Mouse (Mus musculus) heart, postnatal 10 days (tissue): ENCODE measurements around the gene Prss50. TPM values are rescaled to one million over a fixed set of nuclear protein-coding genes. Genes with fewer than 3 reads are reported as not detected.

ENCODE experiments used
- DNase-seq, 2 experiments: peaks; one replicate each; pipeline ENCODE4 v3.0.0; 2021
- intact Hi-C: fragments of 180-260 bp; cut with DNase I; formaldehyde crosslinking; loops from one replicate; pipeline ENCODE4 v1.15.1; 2025
- total RNA-seq, 2 experiments: library from RNA; stranded (reverse); gene quantifications; 2 replicates each; pipeline ENCODE4 v1.2.3; 2021

Prss50 gene
- total RNA-seq, 2 experiments from 2014 or later = not detected

GRCm38 (mm10) chr9:110873681-110874659 is 16.2 kb downstream of the Prss50 start:
- intact Hi-C loops = loop anchor here (5.0 kb wide), 3 partner anchors 68 to 232 kb away; no protein-coding TSS in a partner anchor
- DNase-seq = no peak

- no peak for DNase-seq
- intact Hi-C loops = loop anchor here (5.0 kb wide), 3 partner anchors 68 to 232 kb away; no protein-coding TSS in a partner anchor
These were observed 17.0 kb downstream of the Prss50 start for GRCm38 (mm10) chr9:110874660-110875191.

- no peak for DNase-seq
- intact Hi-C loops = no loop called here
These were observed 17.5 kb downstream of the Prss50 start for GRCm38 (mm10) chr9:110875288-110875695.

- no peak for DNase-seq
- intact Hi-C loops = no loop called here
These were observed 19.6 kb downstream of the Prss50 start for GRCm38 (mm10) chr9:110877353-110877752.

DNA sequence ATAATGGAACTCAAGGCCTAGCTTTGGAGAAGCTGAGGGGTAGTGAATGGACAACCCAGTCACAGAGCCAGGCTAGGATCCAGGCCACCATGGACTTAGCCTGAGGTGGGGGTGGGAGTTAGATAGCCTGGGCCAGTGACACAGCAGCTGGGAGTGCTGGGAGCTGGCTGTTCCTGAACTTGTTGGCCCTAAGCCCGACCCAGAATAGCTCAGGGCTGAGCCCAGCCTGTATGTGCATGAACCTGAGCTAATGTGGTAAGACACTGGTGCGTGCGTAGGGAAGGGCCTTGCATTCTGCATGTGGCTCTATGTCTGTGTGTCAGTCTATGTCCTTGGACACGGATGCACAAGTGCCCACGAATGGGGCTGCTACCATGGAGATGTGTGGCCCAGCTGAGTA is 20.1 kb downstream of the Prss50 start:
- intact Hi-C loops = loop anchor here (2.0 kb wide), 1 partner anchor 77 kb away; no protein-coding TSS in a partner anchor

GRCm38 (mm10) chr9:110879191-110879920 is 21.6 kb downstream of the Prss50 start, which contains the start of gene Als2cl:
Als2cl (plus strand) TSS chr9:110879870.
- intact Hi-C loops = loop anchor here (2.0 kb wide), 1 partner anchor 75 kb away; no protein-coding TSS in a partner anchor
- peak; percentile 54 to 60 for DNase-seq

More for the DNA sequence above, 20.1 kb downstream of the Prss50 start:
- DNase-seq = peak; percentile 91 to 94

DNA sequence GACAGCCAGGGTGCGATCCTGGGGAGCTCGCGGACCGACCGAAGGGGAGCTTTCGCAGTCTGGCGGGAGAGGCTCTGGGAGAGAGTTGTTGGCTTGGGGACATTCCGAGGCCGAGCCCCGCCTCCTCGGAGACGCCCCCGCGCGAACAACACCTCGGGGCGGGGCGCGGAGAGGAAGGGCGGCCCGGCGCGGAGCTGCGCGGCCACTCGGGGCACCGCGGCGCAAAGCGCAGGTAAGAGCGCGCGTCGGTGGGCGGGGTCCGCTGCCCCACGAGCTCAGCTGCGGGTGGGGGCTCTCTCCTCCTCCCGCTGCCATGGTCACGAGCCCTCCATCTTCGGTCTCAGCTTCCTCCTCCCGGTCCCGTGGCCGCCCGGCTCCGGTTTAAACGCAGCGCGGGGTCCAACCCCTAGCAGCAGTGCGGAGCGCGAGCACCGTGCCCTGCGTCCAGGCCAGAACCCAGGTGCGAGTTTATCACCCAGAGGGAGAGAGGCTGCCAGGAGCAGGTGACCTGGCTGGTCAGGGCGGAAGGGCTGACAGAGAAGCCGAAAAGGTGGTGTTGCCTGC is 22.3 kb downstream of the Prss50 start, which contains the start of gene Tmie:
Tmie (minus strand) TSS at position 116 of the 564 bp plus-strand sequence.
- DNase-seq = peak; percentile 82 to 83
- intact Hi-C loops = loop anchor here (2.0 kb wide), 1 partner anchor 75 kb away; no protein-coding TSS in a partner anchor

- no peak for DNase-seq
- intact Hi-C loops = no loop called here
These were observed 23.0 kb downstream of the Prss50 start for GRCm38 (mm10) chr9:110880772-110881171.

- intact Hi-C loops = loop anchor here (2.0 kb wide), 1 partner anchor 39 kb away; no protein-coding TSS in a partner anchor
- no peak for DNase-seq
These were observed 24.2 kb downstream of the Prss50 start for GRCm38 (mm10) chr9:110881953-110882352.

- intact Hi-C loops = no loop called here
- no peak for DNase-seq
These were observed 29.9 kb downstream of the Prss50 start for GRCm38 (mm10) chr9:110887388-110888303.

GRCm38 (mm10) chr9:110888935-110889334 is 31.2 kb downstream of the Prss50 start:
- no peak for DNase-seq
- intact Hi-C loops = no loop called here

DNA sequence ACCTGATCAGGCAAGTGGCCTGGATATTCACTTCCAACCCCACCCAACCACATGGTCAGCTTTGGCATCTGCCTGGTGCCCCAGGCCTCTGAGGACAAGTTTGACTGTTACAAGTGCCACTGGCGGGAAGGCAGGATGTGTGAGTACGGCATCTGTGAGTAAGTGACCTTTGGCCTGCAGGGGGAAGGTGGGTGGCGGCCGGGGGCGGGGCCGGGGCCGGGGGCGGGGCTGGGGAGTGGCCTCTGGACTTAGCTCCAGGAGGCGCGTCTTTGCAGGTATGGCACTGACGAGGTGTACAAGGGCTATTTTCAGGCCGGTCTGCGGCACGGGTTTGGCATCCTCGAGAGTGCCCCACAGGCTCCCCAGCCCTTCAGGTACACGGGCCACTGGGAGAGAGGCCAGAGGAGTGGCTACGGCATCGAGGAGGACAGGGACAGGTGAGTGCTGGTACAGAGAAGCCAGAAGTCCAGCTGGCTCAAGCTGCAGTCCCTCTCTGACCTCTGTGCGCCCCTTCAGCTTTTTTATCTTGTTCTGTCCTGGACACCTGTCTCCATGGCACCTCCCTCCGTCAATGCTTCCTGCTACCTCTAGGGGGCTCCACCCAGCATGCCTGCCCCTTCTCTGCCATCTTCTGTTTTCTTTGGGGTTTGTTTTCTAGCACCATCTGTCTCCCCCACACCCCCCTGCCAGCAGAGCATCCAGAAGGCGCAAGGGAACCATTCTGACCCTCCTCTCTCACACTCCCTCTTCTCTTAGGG is 32.4 kb downstream of the Prss50 start:
- intact Hi-C loops = no loop called here
- DNase-seq = no peak

DNA sequence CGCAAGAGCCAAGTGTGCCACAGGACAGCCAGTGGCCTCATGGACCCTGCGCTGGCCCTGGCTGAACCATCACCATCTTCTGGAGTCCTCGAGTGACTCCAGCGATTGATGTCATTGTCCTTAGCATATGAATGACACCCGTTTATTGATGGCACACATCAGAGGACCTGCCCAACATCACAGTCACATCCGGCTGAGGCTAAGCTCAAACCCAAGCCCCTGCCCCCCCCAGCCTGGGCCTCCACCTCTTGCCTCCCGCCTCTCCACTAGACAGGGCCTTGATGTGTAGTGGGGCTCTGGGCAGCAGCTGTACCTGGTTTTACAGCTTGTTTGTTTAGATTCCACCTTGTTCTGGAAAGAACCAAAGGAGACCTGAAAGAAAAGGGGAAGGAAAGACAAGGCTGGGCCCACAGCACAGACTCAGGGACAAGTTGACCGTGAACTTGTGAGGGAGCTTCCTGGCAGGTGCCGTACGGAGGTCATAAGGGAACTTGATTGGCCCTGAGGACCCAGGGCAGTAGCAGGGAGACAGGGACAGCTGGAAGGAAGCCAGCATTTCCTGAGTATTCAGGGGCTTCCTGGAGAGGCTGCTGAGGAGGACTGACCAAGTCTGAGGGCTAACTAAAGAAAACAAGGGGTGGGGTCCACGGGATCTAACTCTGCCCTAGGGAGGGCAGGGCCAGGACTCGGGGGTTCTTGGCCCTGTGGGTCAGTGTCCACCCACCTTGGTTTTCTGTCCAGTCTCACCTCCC is 33.5 kb downstream of the Prss50 start:
- intact Hi-C loops = no loop called here
- DNase-seq = no peak

DNA sequence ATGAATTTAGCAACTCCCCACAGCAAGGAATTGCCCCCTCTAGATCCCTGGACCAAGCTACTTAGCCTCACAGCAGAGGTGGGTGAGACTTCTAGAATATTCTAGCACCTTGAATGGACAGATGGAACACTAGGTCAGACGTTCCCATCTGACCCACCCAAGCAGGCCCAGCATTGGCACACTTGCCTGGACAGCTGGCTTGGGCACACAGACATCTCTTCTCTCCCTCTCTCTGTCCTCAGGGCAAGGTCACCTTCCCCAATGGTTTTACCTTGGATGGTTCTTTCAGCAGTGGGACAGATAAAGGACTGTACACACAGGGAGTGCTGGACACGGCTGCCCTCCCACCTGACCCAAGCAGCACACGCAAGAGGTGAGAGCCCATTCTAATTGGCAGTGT is 34.8 kb downstream of the Prss50 start:
- intact Hi-C loops = no loop called here
- no peak for DNase-seq

GRCm38 (mm10) chr9:110893429-110893828 is 35.7 kb downstream of the Prss50 start:
- no peak for DNase-seq
- intact Hi-C loops = no loop called here

DNA sequence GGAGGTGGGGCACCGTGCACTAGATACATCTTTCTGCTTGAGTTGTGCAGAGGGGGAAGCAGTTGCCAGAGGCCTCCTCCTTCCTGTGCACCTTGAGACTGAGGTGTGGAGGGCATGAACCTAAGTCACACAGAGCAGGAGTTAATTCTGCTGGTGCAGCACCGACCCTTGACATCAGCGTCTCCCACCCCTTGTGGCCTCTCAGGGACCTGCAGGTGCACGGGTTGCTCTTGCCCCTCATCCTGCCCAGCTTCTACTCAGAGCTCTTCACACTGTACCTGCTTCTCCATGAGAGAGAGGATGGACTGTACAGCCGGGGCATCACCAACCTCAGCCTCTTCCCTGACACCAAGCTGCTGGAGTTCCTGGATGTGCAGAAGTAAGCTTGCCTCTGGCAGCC is 37.7 kb downstream of the Prss50 start:
- no peak for DNase-seq
- intact Hi-C loops = no loop called here

DNA sequence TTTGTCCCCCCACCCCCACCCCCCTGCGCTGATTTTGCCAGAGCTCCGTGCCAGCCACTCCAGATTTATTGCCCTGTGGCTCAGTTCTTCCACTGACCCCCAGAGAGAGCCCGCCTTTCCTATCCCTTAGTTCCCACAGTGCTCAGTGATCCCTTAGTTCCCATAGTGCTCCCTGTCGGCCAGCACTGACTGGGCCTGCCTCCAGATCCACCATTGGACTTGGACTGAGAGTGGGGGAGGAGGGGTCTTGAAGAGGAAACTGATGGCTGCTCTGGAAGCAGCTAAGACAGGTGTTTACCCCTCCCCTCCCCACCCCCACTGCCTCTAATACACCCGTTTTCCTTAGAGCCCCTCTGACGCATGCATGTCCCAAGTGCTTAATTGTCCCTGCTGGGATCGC is 38.2 kb downstream of the Prss50 start:
- intact Hi-C loops = no loop called here
- no peak for DNase-seq

- no peak for DNase-seq
- intact Hi-C loops = no loop called here
These were observed 38.8 kb downstream of the Prss50 start for GRCm38 (mm10) chr9:110896595-110896994.
